Mouse (Mus musculus) liver, postnatal 0 days (tissue): ENCODE results near the gene Kalrn.

Experiments
- CTCF ChIP-seq: sonication (generic); IDR thresholded peaks from 2 replicates; pipeline ENCODE4 v1.5.1; 2016; ENCODE audit warnings: antibody characterized with exemption, low read depth
- EP300 ChIP-seq: IDR thresholded peaks from 2 replicates; pipeline ENCODE4 v1.6.1; 2016; ENCODE audit warnings: antibody characterized with exemption, low read depth, mild to moderate bottlenecking

DNA sequence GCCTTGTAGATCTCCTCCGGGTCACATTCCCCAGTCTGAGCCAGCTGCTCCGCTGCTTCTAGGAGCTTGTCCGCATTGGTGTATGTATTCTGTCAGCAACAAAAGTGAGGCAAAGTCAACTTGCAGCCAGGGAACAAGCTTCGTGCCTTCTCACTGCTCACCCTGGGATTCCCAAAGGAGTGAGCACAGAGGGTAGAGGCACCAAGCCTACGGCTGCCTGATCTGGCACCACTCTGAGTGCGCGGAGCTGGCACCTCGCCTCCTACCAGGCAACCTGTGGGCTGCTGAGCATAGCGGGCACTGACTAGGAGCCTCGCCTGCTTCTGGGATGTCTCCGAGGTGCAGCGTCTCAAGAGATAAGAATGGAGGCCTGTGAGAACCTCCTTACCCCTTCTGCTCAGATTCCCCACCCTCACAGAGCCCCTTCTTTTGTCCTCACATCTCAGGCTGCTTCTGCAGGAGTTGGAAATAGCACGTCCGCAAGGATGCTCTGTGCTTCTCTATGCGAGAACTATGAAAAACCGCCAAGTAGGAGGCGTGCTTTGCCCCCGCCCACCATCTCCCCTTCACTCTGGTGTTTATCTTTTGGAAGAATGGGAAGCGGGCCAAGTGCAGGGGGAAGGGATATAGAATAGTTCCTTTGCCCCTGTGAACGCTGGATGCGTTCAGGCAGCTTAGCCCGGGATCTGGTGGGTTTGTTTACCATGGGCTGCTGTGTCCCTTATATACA lies 310.4 kb downstream of the Kalrn start:
- TF ChIP-seq CTCF (no peak), EP300 (no peak)
